9 mouse cellular contexts compared by ENCODE assay signal in genomic region chr1:180604579-180604978, GRCm38 (mm10). TPM values are rescaled to one million over a fixed set of nuclear protein-coding genes. Genes with fewer than 3 reads are reported as not detected.
DNase-seq lines count a peak whose midpoint lies in the region; ATAC-seq and TF ChIP-seq lines count a peak whose summit lies in the region.
"Had no signal": no experiment of that assay in that cellular context is flagged by ENCODE, and none has a peak within 500 bp of the region (broad histone marks: within the 10 kb centered on the region; RNA-seq: fewer than 3 reads in every experiment).

No protein-coding gene starts in this region.

- H3K36me3 ChIP-seq in liver, postnatal 0 days (replicated peaks; ENCODE audit: insufficient read depth, low read length) = peaks cover 19% of the 10 kb centered on the region

- TF ChIP-seq POLR2A in bone marrow macrophage, adult 2 months (IDR thresholded peaks at IDR 0.05; ENCODE audit: borderline replicate concordance, low read depth, low read length) = no peak

- no peaks in the 10 kb centered on the region for H3K27me3 ChIP-seq in liver, postnatal 0 days (ENCODE audit: insufficient read depth, low read length)
- H3K27me3 ChIP-seq: stomach, embryonic 15.5 days had no signal

- no peaks in the 10 kb centered on the region for H3K9me3 ChIP-seq in liver, postnatal 0 days (ENCODE audit: low read length)
- H3K9me3 ChIP-seq: stomach, embryonic 15.5 days had no signal

- H3K27ac ChIP-seq in bone marrow macrophage, adult 2 months (ENCODE audit: insufficient read depth, low read depth, low read length) = peak overlapping the region; percentile 96
- no peak overlapping the region for H3K27ac ChIP-seq in liver, postnatal 0 days (ENCODE audit: low read depth)
- H3K27ac ChIP-seq: stomach, embryonic 15.5 days had no signal

- 66% methylated on average over 4 of the region's 4 CpGs for WGBS in liver, postnatal 0 days (ENCODE audit: insufficient replicate concordance)

- TF ChIP-seq EP300 in liver, postnatal 0 days (IDR thresholded peaks at IDR 0.05; ENCODE audit: low read depth) = no peak

- no peak overlapping the region for H3K4me2 ChIP-seq in liver, postnatal 0 days (ENCODE audit: low read depth, low read length)
- H3K4me2 ChIP-seq: stomach, embryonic 15.5 days had no signal

- no peak overlapping the region for H3K4me3 ChIP-seq in bone marrow macrophage, adult 2 months (ENCODE audit: insufficient read depth, low read length)
- no peak overlapping the region for H3K4me3 ChIP-seq in liver, postnatal 0 days (ENCODE audit: low read depth, low read length)
- H3K4me3 ChIP-seq: stomach, embryonic 15.5 days had no signal

- H3K9ac ChIP-seq in liver, postnatal 0 days (replicated peaks) = no peak overlapping the region
- H3K9ac ChIP-seq: stomach, embryonic 15.5 days had no signal

- peaks cover 73% of the 10 kb centered on the region for H3K4me1 ChIP-seq in bone marrow macrophage, adult 2 months (ENCODE audit: control insufficient read depth, insufficient read depth, low read length)
- no peaks in the 10 kb centered on the region for H3K4me1 ChIP-seq in liver, postnatal 0 days (ENCODE audit: insufficient read depth)
- H3K4me1 ChIP-seq: stomach, embryonic 15.5 days had no signal

- DNase-seq in embryo, embryonic 10.5 days (ENCODE audit: low spot score) = peak; percentile 6
- DNase-seq in embryo, embryonic 10 days (ENCODE audit: low spot score) = no peak
- DNase-seq in gastrocnemius, adult 8-10 months (ENCODE audit: low spot score in 2 of 2) = peak; percentile 55 to 75
- DNase-seq in layer of hippocampus, adult 18-20 months (ENCODE audit: low spot score in 2 of 2) = peak; percentile 74 to 83
- DNase-seq in retina, postnatal 1 day = peak; percentile 76
- DNase-seq in urinary bladder, postnatal 25 days (ENCODE audit: low spot score) = no peak
- no peak for DNase-seq in liver, postnatal 0 days

- TF ChIP-seq CTCF in bone marrow macrophage, adult 2 months (IDR thresholded peaks at IDR 0.05; ENCODE audit: low read depth, low read length) = no peak
- TF ChIP-seq CTCF in liver, postnatal 0 days (IDR thresholded peaks at IDR 0.05; ENCODE audit: low read depth) = no peak

- no peak for ATAC-seq in liver, postnatal 0 days

RNA-seq across cellular contexts. Expression of gene Parp1, which starts 35.9 kb away (rescaled TPM):
- polyA plus RNA-seq in bone marrow macrophage, adult 2 months (2012; ENCODE audit: insufficient read depth, insufficient read length, missing spikeins) = 48.9 and 52.0 TPM in 2 replicates
- 10 to 100 TPM; 52.8 to 68.4 (median 58.4) TPM for total RNA-seq in gastrocnemius, adult 8-10 months (2022)
- 100 to 1,000 TPM; 123 to 129 TPM for total RNA-seq in layer of hippocampus, adult 18-20 months (2021)
- 18.9 and 23.3 TPM in 2 replicates for polyA plus RNA-seq in liver, postnatal 0 days (2015; fragmentation: Nextera tagmentation; extraction: Ambion mirVana)

RNA-seq across cellular contexts. Expression of gene Lin9, which starts 36.4 kb away (rescaled TPM):
- 14.4 and 14.7 TPM in 2 replicates for polyA plus RNA-seq in bone marrow macrophage, adult 2 months (2012; ENCODE audit: insufficient read depth, insufficient read length, missing spikeins)
- total RNA-seq in gastrocnemius, adult 8-10 months (2022) = 1 to 10 TPM; 3.6 to 4.6 (median 4.1) TPM
- total RNA-seq in layer of hippocampus, adult 18-20 months (2021) = 1 to 10 TPM; 3.6 to 4.3 TPM
- polyA plus RNA-seq in liver, postnatal 0 days (2015; fragmentation: Nextera tagmentation; extraction: Ambion mirVana) = 5.2 and 6.4 TPM in 2 replicates

Comparison
In these comparisons a context has a peak if more than half of its experiments do, and no peak if none do; other contexts are left out.
1. DNase-seq: peak in embryo, embryonic 10.5 days (single experiment), gastrocnemius, adult 8-10 months (2 of 2), layer of hippocampus, adult 18-20 months (2 of 2) and retina, postnatal 1 day (single experiment); none in embryo, embryonic 10 days (single experiment), urinary bladder, postnatal 25 days (single experiment) and liver, postnatal 0 days (single experiment).